Mouse (Mus musculus): ENCODE data around the gene Adcy6.

DNA sequence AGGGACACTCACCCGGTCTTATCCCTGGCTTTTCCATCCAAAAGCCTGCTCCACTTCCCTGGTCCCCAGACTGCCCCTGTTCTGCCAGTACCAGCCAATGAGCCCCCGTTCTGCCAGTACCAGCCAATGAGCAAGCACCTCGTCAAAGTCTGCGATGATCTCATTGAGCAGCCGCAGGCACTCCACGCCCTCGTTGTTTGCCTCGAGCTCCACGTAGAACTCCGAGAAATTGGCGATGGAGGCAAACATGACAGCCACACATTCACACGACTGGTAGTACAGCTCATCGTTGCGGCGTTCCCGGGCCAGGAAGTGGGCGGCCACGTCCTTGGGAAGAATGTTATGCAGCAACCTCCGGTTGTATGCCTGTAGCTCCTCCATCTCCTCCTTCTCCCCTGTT is 15.7 kb downstream of the Adcy6 start:
- TF ChIP-seq CTCF (IDR thresholded peaks at IDR 0.05; ENCODE audit: extremely low read depth, insufficient read depth, low read length), result no peak
- TF ChIP-seq POLR2A (IDR thresholded peaks at IDR 0.05; ENCODE audit: extremely low read depth, insufficient read depth, low read length), result no peak

All from cortical plate, adult 2 months (tissue).